Mouse (Mus musculus) hindlimb bud, embryonic 11.5 days (tissue): ENCODE results near the gene Lsm10.
"Not testable (repeated sequence)": the region's sequence is repeated elsewhere in the genome, so short reads cannot be mapped to it uniquely, and the experiment has no call there.

Source experiments
- DNase-seq: peaks from one replicate; pipeline ENCODE4 v3.0.0-alpha.2; 2012; ENCODE audit warnings: low read depth, low spot score; ENCODE audit errors: extremely low spot score

The Lsm10 gene

GRCm38 (mm10) chr4:126095622-126096430, 597 bp upstream of the Lsm10 start:
- not testable (repeated sequence) for DNase-seq

GRCm38 (mm10) chr4:126097711-126098253, 1.4 kb downstream of the Lsm10 start:
- DNase-seq, result no peak

GRCm38 (mm10) chr4:126099365-126099764, 2.9 kb downstream of the Lsm10 start:
- DNase-seq, result no peak

GRCm38 (mm10) chr4:126100764-126101163, 4.3 kb downstream of the Lsm10 start:
- DNase-seq, result no peak

- DNase-seq, result no peak
Observed at GRCm38 (mm10) chr4:126102061-126102841, 5.8 kb downstream of the Lsm10 start.

GRCm38 (mm10) chr4:126103057-126103581, 6.7 kb downstream of the Lsm10 start:
- no peak for DNase-seq

GRCm38 (mm10) chr4:126103590-126104068, 7.2 kb downstream of the Lsm10 start, which contains the start of gene Stk40:
TSS of gene Stk40 (plus strand) at chr4:126103957.
- DNase-seq, result peak; percentile 95

- DNase-seq, result no peak
Observed at GRCm38 (mm10) chr4:126104261-126105075, 8.0 kb downstream of the Lsm10 start.

GRCm38 (mm10) chr4:126105131-126105783, 8.8 kb downstream of the Lsm10 start:
- no peak for DNase-seq

- no peak for DNase-seq
Observed at GRCm38 (mm10) chr4:126108061-126108740, 11.8 kb downstream of the Lsm10 start.

- no peak for DNase-seq
Observed at GRCm38 (mm10) chr4:126109613-126110373, 13.4 kb downstream of the Lsm10 start.

GRCm38 (mm10) chr4:126110374-126111152, 14.1 kb downstream of the Lsm10 start:
- no peak for DNase-seq

GRCm38 (mm10) chr4:126111153-126111549, 14.7 kb downstream of the Lsm10 start:
- no peak for DNase-seq

GRCm38 (mm10) chr4:126113243-126113642, 16.8 kb downstream of the Lsm10 start:
- DNase-seq, result no peak

- DNase-seq, result no peak
Observed at GRCm38 (mm10) chr4:126113943-126114342, 17.5 kb downstream of the Lsm10 start.

- no peak for DNase-seq
Observed at GRCm38 (mm10) chr4:126115411-126115810, 19.0 kb downstream of the Lsm10 start.

GRCm38 (mm10) chr4:126115871-126116521, 19.6 kb downstream of the Lsm10 start:
- DNase-seq, result no peak
